Mouse (Mus musculus): Measurements from ENCODE around the gene Dnah2.
A peak's percentile ranks its signal among the peaks of the same experiment; 100 is the strongest.

DNA sequence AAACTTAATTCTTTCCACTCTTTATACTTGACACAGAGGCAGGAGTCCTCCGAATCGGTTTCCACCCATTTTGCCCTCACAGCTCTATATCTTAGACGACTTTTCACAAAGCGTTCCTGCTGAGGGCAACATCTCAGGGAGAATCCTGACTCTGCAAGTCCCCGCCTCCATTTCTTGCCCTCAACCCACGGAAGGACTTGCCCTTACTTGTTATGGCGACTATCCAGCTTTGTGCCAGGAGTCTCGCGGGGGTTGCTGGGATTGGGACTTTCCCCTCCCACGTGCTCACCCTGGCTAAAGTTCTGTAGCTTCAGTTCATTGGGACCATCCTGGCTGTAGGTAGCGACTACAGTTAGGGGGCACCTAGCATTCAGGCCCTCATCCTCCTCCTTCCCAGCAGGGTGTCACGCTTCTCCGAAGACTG is 31.2 kb upstream of the Dnah2 start, which contains the start of the genes Wrap53 and Trp53:
- TF ChIP-seq EP300 (IDR thresholded peaks at IDR 0.05; ENCODE audit: low read depth in 1 of 2, low read length in 2 of 2) (0 out of 4 replicates have a peak, but pooled peaks of 1 of the 2 experiments have one; percentile 24), CTCF (IDR thresholded peaks at IDR 0.05 in 2 of 3, conservative IDR thresholded peaks at IDR 0.05 in 1 of 3; ENCODE audit: control insufficient read depth in 1 of 3, insufficient read depth in 1 of 3, low read depth in 2 of 3, low read length in 3 of 3, poor library complexity in 1 of 3, severe bottlenecking in 1 of 3) (peak in 1 of 3 experiments; percentile 34; a peak in 2 of 6 replicates)

Measured in MEL (cell line).